Mouse (Mus musculus): ENCODE measurements around the gene Tlk1.

The Tlk1 gene

GRCm38 (mm10) chr2:70825371-70826051 lies at the start of gene Tlk1:
TSS of gene Tlk1 (minus strand) at chr2:70825728.
- peak; percentile 71 to 73 for DNase-seq

- DNase-seq, result no peak
Observed at GRCm38 (mm10) chr2:70875129-70875528, 49.6 kb upstream of the Tlk1 start.

- DNase-seq, result no peak
Observed at GRCm38 (mm10) chr2:70873168-70873567, 47.6 kb upstream of the Tlk1 start.

- no peak for DNase-seq
Observed at GRCm38 (mm10) chr2:70871466-70872022, 46.0 kb upstream of the Tlk1 start.

- no peak for DNase-seq
Observed at GRCm38 (mm10) chr2:70870819-70871218, 45.3 kb upstream of the Tlk1 start.

- DNase-seq, result no peak
Observed at GRCm38 (mm10) chr2:70869116-70869515, 43.6 kb upstream of the Tlk1 start.

- peak in 1 of 2 experiments; percentile 26 for DNase-seq
Observed at GRCm38 (mm10) chr2:70867231-70867630, 41.7 kb upstream of the Tlk1 start.

- DNase-seq, result no peak
Observed at GRCm38 (mm10) chr2:70862881-70863280, 37.4 kb upstream of the Tlk1 start.

GRCm38 (mm10) chr2:70859740-70860139 lies 34.2 kb upstream of the Tlk1 start:
- DNase-seq, result no peak

- DNase-seq, result no peak
Observed at GRCm38 (mm10) chr2:70856971-70857370, 31.4 kb upstream of the Tlk1 start.

- DNase-seq, result no peak
Observed at GRCm38 (mm10) chr2:70854231-70854888, 28.8 kb upstream of the Tlk1 start.

- no peak for DNase-seq
Observed at GRCm38 (mm10) chr2:70853329-70853728, 27.8 kb upstream of the Tlk1 start.

- DNase-seq, result no peak
Observed at GRCm38 (mm10) chr2:70852796-70853221, 27.3 kb upstream of the Tlk1 start.

- no peak for DNase-seq
Observed at GRCm38 (mm10) chr2:70852186-70852795, 26.8 kb upstream of the Tlk1 start.

GRCm38 (mm10) chr2:70845871-70846270 lies 20.3 kb upstream of the Tlk1 start:
- no peak for DNase-seq

- no peak for DNase-seq
Observed at GRCm38 (mm10) chr2:70844694-70845395, 19.3 kb upstream of the Tlk1 start.

GRCm38 (mm10) chr2:70842049-70842618 lies 16.6 kb upstream of the Tlk1 start:
- peak in 1 of 2 experiments; percentile 24 for DNase-seq

GRCm38 (mm10) chr2:70838536-70839216 lies 13.1 kb upstream of the Tlk1 start:
- DNase-seq, result peak in 1 of 2 experiments; percentile 16

- no peak for DNase-seq
Observed at GRCm38 (mm10) chr2:70836306-70836651, 10.8 kb upstream of the Tlk1 start.

- DNase-seq, result no peak
Observed at GRCm38 (mm10) chr2:70835641-70836305, 10.2 kb upstream of the Tlk1 start.

- DNase-seq, result no peak
Observed at GRCm38 (mm10) chr2:70835209-70835608, 9.7 kb upstream of the Tlk1 start.

- no peak for DNase-seq
Observed at GRCm38 (mm10) chr2:70833261-70833660, 7.7 kb upstream of the Tlk1 start.
